Mouse (Mus musculus) kidney, adult 2 months (tissue): ENCODE results near the gene Pdcd1lg2. TPM values are rescaled to one million over a fixed set of nuclear protein-coding genes. Genes with fewer than 3 reads are reported as not detected.
A peak's percentile ranks its signal among the peaks of the same experiment; 100 is the strongest.

ENCODE experiments used
- DNase-seq: peaks from one replicate; pipeline ENCODE4 v3.0.0; 2021
- H3K27ac ChIP-seq: fragments of 200-500 bp; 2 replicates; pipeline ENCODE4 v1.5.1; 2012; ENCODE audit warnings: low read depth, low read length, control low read depth, inconsistent platforms; ENCODE audit not compliant: insufficient read depth
- H3K27me3 ChIP-seq: fragments of 200-500 bp; replicated peaks from 2 replicates; pipeline ENCODE4 v1.6.1; 2012; ENCODE audit warnings: mild to moderate bottlenecking, moderate library complexity, low read length, inconsistent platforms; ENCODE audit not compliant: control insufficient read depth, insufficient read depth
- H3K36me3 ChIP-seq: fragments of 200-500 bp; 2 replicates; pipeline ENCODE4 v1.6.1; 2012; ENCODE audit warnings: mild to moderate bottlenecking, moderate library complexity, low read length, inconsistent platforms; ENCODE audit not compliant: control insufficient read depth, insufficient read depth
- H3K4me1 ChIP-seq: fragments of 200-500 bp; 2 replicates; pipeline ENCODE4 v1.6.1; 2011; ENCODE audit warnings: low read length; ENCODE audit not compliant: control insufficient read depth, insufficient read depth
- H3K4me3 ChIP-seq: fragments of 200-500 bp; 2 replicates; pipeline ENCODE4 v1.5.1; 2011; ENCODE audit warnings: mild to moderate bottlenecking, low read depth, low read length, control low read depth; ENCODE audit not compliant: insufficient read depth
- CTCF ChIP-seq: fragments of 200-500 bp; conservative IDR thresholded peaks from 2 replicates; pipeline ENCODE4 v1.5.1; 2011; ENCODE audit warnings: low read depth, mild to moderate bottlenecking, control low read depth, low read length, moderate library complexity, mixed read lengths; ENCODE audit not compliant: insufficient read depth, insufficient read length
- POLR2A ChIP-seq: fragments of 200-500 bp; IDR thresholded peaks from one replicate; pipeline ENCODE4 v1.6.1; 2011; ENCODE audit warnings: low read depth, low read length, control low read depth
- WGBS: fragments of 180-500 bp; shearing (Covaris S2); methylation state at CpG from one replicate; pipeline ENCODE4 v1.1.7; 2018; 5-methylcytosine and 5-hydroxymethylcytosine counted together
- polyA plus RNA-seq: library from polyadenylated mRNA; depleted of rRNA; stranded (reverse); fragments of >200 nt; gene quantifications from 2 replicates; pipeline ENCODE4 v1.2.3, GENCODE M21; 2012

Gene Pdcd1lg2
- polyA plus RNA-seq, 1 experiment = 0.17 TPM

- no peak for TF ChIP-seq POLR2A
- TF ChIP-seq CTCF = no peak
Measured at GRCm38 (mm10) chr19:29454141-29454601, 43.5 kb downstream of the Pdcd1lg2 start.

GRCm38 (mm10) chr19:29455156-29455555 is 44.4 kb downstream of the Pdcd1lg2 start:
- Histone ChIP-seq H3K36me3 (no peaks in the 10 kb centered on the region), H3K4me3 (no peak overlapping the region), H3K27ac (no peak overlapping the region), H3K4me1 (no peaks in the 10 kb centered on the region), H3K27me3 (no peaks in the 10 kb centered on the region)
- WGBS = 75% methylated on average over 1 of the region's 1 CpGs
- TF ChIP-seq CTCF (no peak), POLR2A (no peak)
- DNase-seq = no peak

More at GRCm38 (mm10) chr19:29454141-29454601, 43.5 kb downstream of the Pdcd1lg2 start:
- Histone ChIP-seq H3K27ac (no peak overlapping the region), H3K4me1 (no peaks in the 10 kb centered on the region), H3K36me3 (no peaks in the 10 kb centered on the region), H3K27me3 (no peaks in the 10 kb centered on the region), H3K4me3 (no peak overlapping the region)
- DNase-seq = no peak
- 86% methylated on average over 10 of the region's 10 CpGs for WGBS

GRCm38 (mm10) chr19:29457982-29458381 is 47.3 kb downstream of the Pdcd1lg2 start:
- Histone ChIP-seq H3K4me1 (no peaks in the 10 kb centered on the region), H3K27me3 (no peaks in the 10 kb centered on the region), H3K36me3 (no peaks in the 10 kb centered on the region), H3K4me3 (no peak overlapping the region), H3K27ac (no peak overlapping the region)
- TF ChIP-seq POLR2A = no peak
- TF ChIP-seq CTCF = no peak
- WGBS = 94% methylated on average over 1 of the region's 1 CpGs
- DNase-seq = no peak

DNA sequence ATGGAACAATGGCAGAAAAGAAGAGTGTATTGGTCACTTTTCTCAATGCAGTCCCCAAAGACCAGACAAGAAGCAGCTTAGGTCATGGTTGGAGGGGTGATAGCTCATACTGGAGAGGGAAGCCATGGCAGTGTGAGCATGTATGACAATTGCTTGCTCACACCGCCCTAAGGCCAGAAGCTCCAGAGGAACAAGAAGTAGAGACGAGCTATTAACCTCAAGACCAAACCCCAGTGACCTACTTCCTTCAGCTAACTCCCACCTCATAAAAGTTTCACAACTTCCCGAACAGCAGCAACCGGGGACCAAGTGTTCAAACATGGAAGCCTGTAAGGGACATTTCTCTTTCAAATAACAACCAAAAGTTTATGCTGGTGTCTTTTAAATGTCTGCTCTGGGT is 51.7 kb downstream of the Pdcd1lg2 start:
- 70% methylated on average over 4 of the region's 4 CpGs for WGBS
- no peak overlapping the region for H3K4me3 ChIP-seq
- DNase-seq = no peak
- H3K27ac ChIP-seq = no peak overlapping the region
- H3K4me1 ChIP-seq = no peaks in the 10 kb centered on the region
- H3K27me3 ChIP-seq = no peaks in the 10 kb centered on the region
- no peaks in the 10 kb centered on the region for H3K36me3 ChIP-seq
- TF ChIP-seq CTCF (no peak), POLR2A (no peak)

DNA sequence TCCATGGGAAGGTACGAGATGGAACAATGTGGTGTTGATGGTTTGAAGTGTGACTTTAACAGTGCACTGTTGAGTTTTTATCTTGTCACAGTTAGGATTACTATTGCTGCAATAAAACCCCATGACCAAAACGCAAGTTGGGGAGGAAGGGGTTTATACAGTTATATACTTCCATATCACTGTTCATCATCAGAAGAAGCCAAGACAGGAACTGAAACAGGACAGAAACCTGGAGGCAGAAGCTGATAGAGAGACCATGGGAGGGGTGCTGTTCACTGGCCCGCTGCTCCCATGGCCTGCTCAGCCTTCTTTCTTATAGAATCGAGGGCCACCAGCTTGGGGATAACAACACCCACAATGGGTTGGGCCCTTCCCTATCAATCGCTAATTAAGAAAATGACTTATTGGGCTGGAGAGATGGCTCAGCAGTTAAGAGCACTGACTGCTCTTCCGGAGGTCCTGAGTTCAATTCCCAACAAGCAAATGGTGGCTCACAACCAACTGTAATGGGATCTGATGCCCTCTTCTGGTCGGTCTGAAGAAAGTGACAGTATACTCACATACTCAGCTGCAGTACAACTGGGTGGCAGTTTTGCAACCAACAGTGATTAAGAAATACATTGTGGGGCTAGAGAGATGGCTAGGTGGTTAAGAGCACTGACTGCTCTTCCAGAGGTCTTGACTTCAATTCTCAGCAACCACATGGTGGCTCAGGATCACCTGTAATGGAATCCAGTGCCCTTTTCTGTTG is 53.1 kb downstream of the Pdcd1lg2 start:
- H3K36me3 ChIP-seq = no peaks in the 10 kb centered on the region
- 93% methylated on average over 7 of the region's 7 CpGs for WGBS
- no peak for TF ChIP-seq CTCF
- no peak for TF ChIP-seq POLR2A
- no peak overlapping the region for H3K4me3 ChIP-seq
- H3K4me1 ChIP-seq = peaks cover 3% of the 10 kb centered on the region
- no peak for DNase-seq
- no peaks in the 10 kb centered on the region for H3K27me3 ChIP-seq
- no peak overlapping the region for H3K27ac ChIP-seq

- WGBS = 92% methylated on average over 9 of the region's 9 CpGs
- Histone ChIP-seq H3K27ac (no peak overlapping the region), H3K36me3 (no peaks in the 10 kb centered on the region), H3K4me1 (peaks cover 17% of the 10 kb centered on the region), H3K27me3 (no peaks in the 10 kb centered on the region), H3K4me3 (no peak overlapping the region)
- DNase-seq = no peak
- no peak for TF ChIP-seq POLR2A
Measured at GRCm38 (mm10) chr19:29466819-29467218, 56.1 kb downstream of the Pdcd1lg2 start.

DNA sequence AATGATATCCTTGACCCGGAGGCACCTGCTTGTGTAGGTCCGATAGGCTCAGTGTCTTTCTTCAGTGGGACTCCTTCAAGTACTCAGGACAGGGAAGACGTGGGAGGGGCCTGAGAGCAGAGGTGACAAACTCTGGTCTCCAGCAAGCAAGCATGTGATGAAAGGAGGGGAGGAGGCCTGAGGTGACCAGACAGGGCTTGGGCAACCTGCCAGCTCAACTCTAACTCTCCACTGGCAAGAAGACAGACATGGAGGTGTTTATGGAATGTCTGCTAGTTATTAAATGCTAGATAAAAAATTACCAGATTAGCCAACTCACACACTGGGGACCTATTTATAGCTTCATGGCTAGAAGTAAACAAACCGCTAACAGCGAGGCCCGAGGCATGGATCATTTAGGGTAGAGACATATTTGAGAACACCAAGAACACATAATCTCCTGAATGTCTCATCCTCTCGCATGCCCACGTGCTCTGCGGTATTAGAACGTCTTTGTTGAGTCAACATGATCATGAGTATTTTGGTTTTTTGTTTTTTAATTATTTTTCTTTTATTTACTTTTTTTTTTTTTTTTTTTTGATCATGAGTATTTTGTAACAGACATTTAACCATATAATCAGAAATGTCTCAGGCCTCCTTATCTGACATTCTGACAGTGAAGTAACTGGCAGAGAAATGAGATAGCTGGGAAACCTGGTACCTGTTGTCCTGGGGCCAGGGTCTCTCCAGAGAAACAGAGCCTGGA is 58.4 kb downstream of the Pdcd1lg2 start:
- Histone ChIP-seq H3K27ac (peak overlapping the region; percentile 42; the same call in 1 of the 2 replicates), H3K27me3 (no peaks in the 10 kb centered on the region), H3K4me1 (peaks cover 17% of the 10 kb centered on the region), H3K4me3 (no peak overlapping the region), H3K36me3 (no peaks in the 10 kb centered on the region)
- TF ChIP-seq CTCF = no peak
- TF ChIP-seq POLR2A = no peak
- WGBS = 49% methylated on average over 10 of the region's 10 CpGs
- DNase-seq = peak; percentile 92
